Mouse (Mus musculus) heart, embryonic 11.5 days (tissue): ENCODE data around the gene Syt8. TPM values are rescaled to one million over a fixed set of nuclear protein-coding genes. Genes with fewer than 3 reads are reported as not detected.

Source experiments
- ATAC-seq: fragments of 200-750 bp; cut with Nextera tagmentation; replicated peaks from 2 replicates; pipeline ENCODE4 v1.8.0; 2017; ENCODE audit warnings: moderate library complexity; ENCODE audit not compliant: insufficient number of reproducible peaks, low FRiP score, low TSS enrichment
- H3K27ac ChIP-seq: fragments of 300-500 bp; sonication (generic); 2 replicates; pipeline ENCODE4 v1.5.1; 2014; ENCODE audit warnings: mild to moderate bottlenecking, low read depth, low read length
- H3K27me3 ChIP-seq: fragments of 300-500 bp; sonication (generic); 2 replicates; pipeline ENCODE4 v1.6.1; 2014; ENCODE audit warnings: mild to moderate bottlenecking, low read length, mixed read lengths; ENCODE audit not compliant: control insufficient read depth, insufficient read depth
- H3K36me3 ChIP-seq: fragments of 300-500 bp; sonication (generic); 2 replicates; pipeline ENCODE4 v1.6.1; 2014; ENCODE audit warnings: mild to moderate bottlenecking, low read length, moderate library complexity, mixed read lengths; ENCODE audit not compliant: control insufficient read depth, insufficient read depth
- H3K4me1 ChIP-seq: fragments of 300-500 bp; sonication (generic); 2 replicates; pipeline ENCODE4 v1.6.1; 2014; ENCODE audit warnings: low read length; ENCODE audit not compliant: control insufficient read depth, insufficient read depth
- H3K4me2 ChIP-seq: fragments of 300-500 bp; sonication (generic); 2 replicates; pipeline ENCODE4 v1.6.1; 2014; ENCODE audit warnings: mild to moderate bottlenecking, moderate library complexity
- H3K4me3 ChIP-seq: fragments of 300-500 bp; sonication (generic); 2 replicates; pipeline ENCODE4 v1.5.1; 2014; ENCODE audit warnings: low read depth, low read length
- H3K9ac ChIP-seq: fragments of 300-500 bp; sonication (generic); 2 replicates; pipeline ENCODE4 v1.6.1; 2014; ENCODE audit warnings: mild to moderate bottlenecking, low read depth, low read length, moderate library complexity
- H3K9me3 ChIP-seq: fragments of 300-500 bp; sonication (generic); replicated peaks from 2 replicates; pipeline ENCODE4 v1.6.1; 2016; ENCODE audit warnings: low read length; ENCODE audit not compliant: control insufficient read depth
- WGBS: fragments of 180-500 bp; shearing (Covaris S2); extraction: QIAGEN DNeasy Blood & Tissue Kit; methylation state at CpG from one replicate; pipeline ENCODE4 v1.1.7; 2014; ENCODE audit not compliant: insufficient replicate concordance; 5-methylcytosine and 5-hydroxymethylcytosine counted together
- polyA plus RNA-seq: library from polyadenylated mRNA; unstranded; fragments of >200 nt; fragmentation: Nextera tagmentation; extraction: Ambion mirVana; gene quantifications from 2 replicates; pipeline ENCODE4 v1.2.1, GENCODE M21; 2014

The Syt8 gene
- polyA plus RNA-seq, 1 experiment from 2014 or later, result 0.26 TPM

- Histone ChIP-seq H3K4me2 (no peak overlapping the region), H3K9me3 (no peaks in the 10 kb centered on the region), H3K4me1 (peaks cover 42% of the 10 kb centered on the region), H3K9ac (no peak overlapping the region; the same call in 1 of the 2 replicates), H3K27ac (peak overlapping the region; percentile 86), H3K27me3 (no peaks in the 10 kb centered on the region), H3K4me3 (no peak overlapping the region), H3K36me3 (no peaks in the 10 kb centered on the region)
- peak; percentile 60; the same call in 1 of the 2 replicates for ATAC-seq
- WGBS, result 14% methylated on average over 4 of the region's 4 CpGs
These were observed 36.3 kb downstream of the Syt8 start for GRCm38 (mm10) chr7:142470808-142471413.

- Histone ChIP-seq H3K4me2 (peak overlapping the region; percentile 45; the same call in 1 of the 2 replicates), H3K4me1 (peaks cover 42% of the 10 kb centered on the region), H3K27me3 (no peaks in the 10 kb centered on the region), H3K9me3 (no peaks in the 10 kb centered on the region), H3K36me3 (no peaks in the 10 kb centered on the region), H3K27ac (peak overlapping the region; percentile 86), H3K9ac (peak overlapping the region; percentile 69; the same call in 1 of the 2 replicates), H3K4me3 (no peak overlapping the region)
- 48% methylated on average over 6 of the region's 6 CpGs for WGBS
- no peak for ATAC-seq
These were observed 36.8 kb downstream of the Syt8 start for GRCm38 (mm10) chr7:142471414-142471861.

GRCm38 (mm10) chr7:142471884-142472570, 37.4 kb downstream of the Syt8 start:
- Histone ChIP-seq H3K36me3 (no peaks in the 10 kb centered on the region), H3K4me1 (peaks cover 44% of the 10 kb centered on the region), H3K4me2 (peak overlapping the region; percentile 45), H3K4me3 (0 out of 2 replicates have a peak overlapping the region, but pooled peaks have one; percentile 14), H3K27me3 (no peaks in the 10 kb centered on the region), H3K9me3 (no peaks in the 10 kb centered on the region), H3K27ac (peak overlapping the region; percentile 86), H3K9ac (peak overlapping the region; percentile 69)
- no peak for ATAC-seq
- WGBS, result 45% methylated on average over 15 of the region's 15 CpGs

DNA sequence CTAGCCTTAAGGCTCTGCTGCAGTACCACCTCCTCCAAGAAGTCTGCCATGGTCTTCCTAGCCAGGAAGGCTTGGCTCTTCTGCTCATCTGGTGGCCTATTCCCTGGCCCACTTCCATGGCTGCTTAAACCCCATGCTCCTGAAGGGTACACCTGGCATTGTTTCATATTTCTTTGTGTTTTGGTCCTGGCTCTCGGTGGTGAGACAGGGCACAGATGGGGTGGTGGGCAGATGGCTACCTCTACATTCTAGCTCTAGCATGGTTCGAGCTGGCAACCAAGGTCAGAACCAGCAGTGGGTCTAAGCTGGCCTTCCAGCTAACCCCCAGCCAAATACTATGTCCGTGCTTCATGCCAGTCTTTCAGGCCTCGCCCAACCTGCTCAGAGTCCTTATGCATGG, 38.3 kb downstream of the Syt8 start:
- Histone ChIP-seq H3K36me3 (no peaks in the 10 kb centered on the region), H3K9me3 (no peaks in the 10 kb centered on the region), H3K9ac (0 out of 2 replicates have a peak overlapping the region, but pooled peaks have one; percentile 69), H3K4me2 (peak overlapping the region; percentile 12; the same call in 1 of the 2 replicates), H3K27ac (0 out of 2 replicates have a peak overlapping the region, but pooled peaks have one; percentile 86), H3K4me1 (peaks cover 45% of the 10 kb centered on the region), H3K4me3 (no peak overlapping the region), H3K27me3 (no peaks in the 10 kb centered on the region)
- ATAC-seq, result no peak
- WGBS, result 91% methylated on average over 4 of the region's 4 CpGs

DNA sequence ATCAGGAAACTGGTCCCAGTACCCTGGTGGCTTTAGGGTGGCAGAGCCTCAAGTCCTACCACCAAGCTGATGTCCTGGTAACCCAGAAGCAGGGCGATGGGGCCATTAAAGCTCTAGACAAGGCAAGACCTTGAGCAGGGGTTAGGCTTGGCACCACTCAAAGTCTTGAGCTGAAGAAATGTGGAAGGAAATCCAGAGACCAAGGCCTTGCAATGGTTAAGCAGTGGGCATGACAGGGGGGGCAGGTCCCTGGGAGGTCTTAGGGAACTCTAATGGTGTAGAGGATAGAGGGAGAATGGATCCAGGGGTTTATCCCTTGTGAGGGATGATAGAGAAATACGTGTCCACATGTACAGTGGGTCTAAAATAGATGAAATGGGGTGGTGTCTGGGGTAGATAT, 38.8 kb downstream of the Syt8 start:
- no peaks in the 10 kb centered on the region for H3K9me3 ChIP-seq
- no peak overlapping the region for H3K4me3 ChIP-seq
- no peak overlapping the region for H3K27ac ChIP-seq
- 90% methylated on average over 2 of the region's 2 CpGs for WGBS
- no peaks in the 10 kb centered on the region for H3K27me3 ChIP-seq
- ATAC-seq, result no peak
- no peaks in the 10 kb centered on the region for H3K36me3 ChIP-seq
- H3K9ac ChIP-seq, result no peak overlapping the region
- peak overlapping the region; percentile 12; the same call in 1 of the 2 replicates for H3K4me2 ChIP-seq
- H3K4me1 ChIP-seq, result peaks cover 46% of the 10 kb centered on the region

GRCm38 (mm10) chr7:142474799-142475198, 40.1 kb downstream of the Syt8 start:
- 76% methylated on average over 14 of the region's 14 CpGs for WGBS
- Histone ChIP-seq H3K9ac (no peak overlapping the region; the same call in 1 of the 2 replicates), H3K36me3 (no peaks in the 10 kb centered on the region), H3K27ac (peak overlapping the region; percentile 5; the same call in 1 of the 2 replicates), H3K27me3 (no peaks in the 10 kb centered on the region), H3K4me1 (peaks cover 56% of the 10 kb centered on the region), H3K4me2 (no peak overlapping the region), H3K4me3 (no peak overlapping the region), H3K9me3 (no peaks in the 10 kb centered on the region)
- no peak for ATAC-seq

- ATAC-seq, result no peak
- Histone ChIP-seq H3K9ac (no peak overlapping the region), H3K4me2 (no peak overlapping the region), H3K27ac (peak overlapping the region; percentile 5; the same call in 1 of the 2 replicates), H3K4me3 (no peak overlapping the region), H3K27me3 (no peaks in the 10 kb centered on the region), H3K36me3 (no peaks in the 10 kb centered on the region), H3K9me3 (no peaks in the 10 kb centered on the region), H3K4me1 (peaks cover 51% of the 10 kb centered on the region)
- 39% methylated on average over 7 of the region's 7 CpGs for WGBS
These were observed 41.0 kb downstream of the Syt8 start for GRCm38 (mm10) chr7:142475641-142476040.

- 66% methylated on average over 5 of the region's 5 CpGs for WGBS
- peaks cover 51% of the 10 kb centered on the region for H3K4me1 ChIP-seq
- no peak overlapping the region for H3K4me3 ChIP-seq
- no peaks in the 10 kb centered on the region for H3K27me3 ChIP-seq
- H3K27ac ChIP-seq, result no peak overlapping the region
- no peak overlapping the region for H3K4me2 ChIP-seq
- H3K9me3 ChIP-seq, result no peaks in the 10 kb centered on the region
- no peaks in the 10 kb centered on the region for H3K36me3 ChIP-seq
- no peak overlapping the region for H3K9ac ChIP-seq
- ATAC-seq, result no peak
These were observed 41.6 kb downstream of the Syt8 start for GRCm38 (mm10) chr7:142476271-142476670.
